Mouse (Mus musculus) embryo, embryonic 11.5 days (tissue): ENCODE results near the gene Thbs4.
"Not testable (repeated sequence)": the region's sequence is repeated elsewhere in the genome, so short reads cannot be mapped to it uniquely, and the experiment has no call there.

Experiments used
- DNase-seq: peaks from one replicate; pipeline ENCODE4 v3.0.0-alpha.2; 2012; ENCODE audit warnings: low read depth, low spot score

The Thbs4 gene

GRCm38 (mm10) chr13:92794462-92795214, at the start of gene Thbs4:
Thbs4 (minus strand) TSS chr13:92794818.
- DNase-seq = no peak

GRCm38 (mm10) chr13:92833162-92833561, 38.5 kb upstream of the Thbs4 start:
- DNase-seq = no peak

- no peak for DNase-seq
Observed at GRCm38 (mm10) chr13:92828820-92829219, 34.2 kb upstream of the Thbs4 start.

GRCm38 (mm10) chr13:92817357-92817756, 22.7 kb upstream of the Thbs4 start:
- DNase-seq = no peak

GRCm38 (mm10) chr13:92816329-92816728, 21.7 kb upstream of the Thbs4 start:
- DNase-seq = no peak

GRCm38 (mm10) chr13:92810592-92810991, 16.0 kb upstream of the Thbs4 start:
- not testable (repeated sequence) for DNase-seq

- DNase-seq = no peak
Observed at GRCm38 (mm10) chr13:92807849-92808248, 13.2 kb upstream of the Thbs4 start.

- DNase-seq = no peak
Observed at GRCm38 (mm10) chr13:92806785-92807184, 12.2 kb upstream of the Thbs4 start.

GRCm38 (mm10) chr13:92799306-92799925, 4.8 kb upstream of the Thbs4 start:
- no peak for DNase-seq

- no peak for DNase-seq
Observed at GRCm38 (mm10) chr13:92798830-92799229, 4.2 kb upstream of the Thbs4 start.

GRCm38 (mm10) chr13:92793636-92794035, 982 bp downstream of the Thbs4 start:
- no peak for DNase-seq

- DNase-seq = no peak
Observed at GRCm38 (mm10) chr13:92791474-92791873, 3.1 kb downstream of the Thbs4 start.

GRCm38 (mm10) chr13:92784311-92784710, 10.3 kb downstream of the Thbs4 start:
- no peak for DNase-seq

- DNase-seq = no peak
Observed at GRCm38 (mm10) chr13:92783551-92783950, 11.1 kb downstream of the Thbs4 start.

- no peak for DNase-seq
Observed at GRCm38 (mm10) chr13:92780927-92781326, 13.7 kb downstream of the Thbs4 start.

GRCm38 (mm10) chr13:92780076-92780475, 14.5 kb downstream of the Thbs4 start:
- DNase-seq = no peak

GRCm38 (mm10) chr13:92778642-92779041, 16.0 kb downstream of the Thbs4 start:
- no peak for DNase-seq

GRCm38 (mm10) chr13:92775916-92776315, 18.7 kb downstream of the Thbs4 start:
- DNase-seq = no peak

- no peak for DNase-seq
Observed at GRCm38 (mm10) chr13:92774887-92775286, 19.7 kb downstream of the Thbs4 start.

- DNase-seq = no peak
Observed at GRCm38 (mm10) chr13:92772500-92772899, 22.1 kb downstream of the Thbs4 start.

- DNase-seq = no peak
Observed at GRCm38 (mm10) chr13:92771566-92771965, 23.1 kb downstream of the Thbs4 start.

GRCm38 (mm10) chr13:92765454-92766242, 29.0 kb downstream of the Thbs4 start:
- no peak for DNase-seq
